Mouse (Mus musculus) lung, embryonic 15.5 days (tissue): ENCODE data around the gene Efs. TPM values are rescaled to one million over a fixed set of nuclear protein-coding genes. Genes with fewer than 3 reads are reported as not detected.
A peak's percentile ranks its signal among the peaks of the same experiment; 100 is the strongest.

Source experiments
- ATAC-seq: fragments of 200-750 bp; cut with Nextera tagmentation; 2 replicates; pipeline ENCODE4 v1.8.0; 2017; ENCODE audit warnings: moderate number of reproducible peaks, borderline replicate concordance; ENCODE audit not compliant: low FRiP score, low TSS enrichment; ENCODE audit errors: extremely low read depth
- H3K27ac ChIP-seq: fragments of 300-500 bp; sonication (generic); 2 replicates; pipeline ENCODE4 v1.5.1; 2015; ENCODE audit warnings: moderate library complexity, mild to moderate bottlenecking, inconsistent platforms
- H3K27me3 ChIP-seq: fragments of 300-500 bp; sonication (generic); 2 replicates; pipeline ENCODE4 v1.6.1; 2015; ENCODE audit warnings: inconsistent platforms
- H3K36me3 ChIP-seq: fragments of 300-500 bp; sonication (generic); 2 replicates; pipeline ENCODE4 v1.6.1; 2015; ENCODE audit warnings: inconsistent platforms
- H3K4me1 ChIP-seq: fragments of 300-500 bp; sonication (generic); 2 replicates; pipeline ENCODE4 v1.6.1; 2015; ENCODE audit warnings: inconsistent platforms
- H3K4me2 ChIP-seq: fragments of 300-500 bp; sonication (generic); 2 replicates; pipeline ENCODE4 v1.6.1; 2015; ENCODE audit warnings: inconsistent platforms, mild to moderate bottlenecking, moderate library complexity
- H3K4me3 ChIP-seq: fragments of 300-500 bp; sonication (generic); 2 replicates; pipeline ENCODE4 v1.5.1; 2015; ENCODE audit warnings: mild to moderate bottlenecking, inconsistent platforms
- H3K9ac ChIP-seq: fragments of 300-500 bp; sonication (generic); 2 replicates; pipeline ENCODE4 v1.6.1; 2015; ENCODE audit warnings: inconsistent platforms
- H3K9me3 ChIP-seq: fragments of 300-500 bp; sonication (generic); 2 replicates; pipeline ENCODE4 v1.6.1; 2016; ENCODE audit warnings: inconsistent platforms
- WGBS: fragments of 180-500 bp; shearing (Covaris S2); methylation state at CpG from one replicate; pipeline ENCODE4 v1.1.7; 2015; 5-methylcytosine and 5-hydroxymethylcytosine counted together
- microRNA counts: library from miRNA; unstranded; fragments of <30 nt; microRNA quantifications from one replicate; lab custom pipeline; 2016
- microRNA-seq: library from miRNA; unstranded; fragments of <30 nt; microRNA quantifications from one replicate; pipeline ENCODE4, GENCODE M21; 2016
- polyA plus RNA-seq: library from polyadenylated mRNA; unstranded; fragments of >200 nt; fragmentation: Nextera tagmentation; extraction: Ambion mirVana; gene quantifications from 2 replicates; pipeline ENCODE4 v1.2.1, GENCODE M21; 2015

The Efs gene
- polyA plus RNA-seq, 1 experiment from 2014 or later, result 29.1 TPM

- no peaks in the 10 kb centered on the region for H3K9me3 ChIP-seq
- peaks cover 11% of the 10 kb centered on the region for H3K36me3 ChIP-seq
- peaks cover 18% of the 10 kb centered on the region for H3K4me1 ChIP-seq
- peak within 1 kb of the TSS; percentile 64 for H3K4me2 ChIP-seq
- H3K4me3 ChIP-seq, result peak within 1 kb of the TSS; percentile 71
- H3K27me3 ChIP-seq, result peaks cover 6% of the 10 kb centered on the region; the same call in 1 of the 2 replicates
- peak; percentile 90 for ATAC-seq
- peak within 1 kb of the TSS; percentile 98 for H3K27ac ChIP-seq
- under 1% methylated on average over 27 of the region's 27 CpGs for WGBS
- peak within 1 kb of the TSS; percentile 84 for H3K9ac ChIP-seq
Observed at GRCm38 (mm10) chr14:54883154-54884021, 42.5 kb downstream of the Efs start, which contains the start of the genes Bcl2l2 and Gm20521. Bcl2l2 (plus strand) TSS chr14:54883377. Gm20521 (plus strand) TSS chr14:54883441.

GRCm38 (mm10) chr14:54877048-54877715 lies 48.7 kb downstream of the Efs start, which contains the start of gene Ppp1r3e:
Ppp1r3e (minus strand) TSS chr14:54877550.
- ATAC-seq, result peak; percentile 75
- Histone ChIP-seq H3K4me2 (peak within 1 kb of the TSS; percentile 100), H3K27me3 (peaks cover 7% of the 10 kb centered on the region; the same call in 1 of the 2 replicates), H3K36me3 (no peaks in the 10 kb centered on the region), H3K9me3 (no peaks in the 10 kb centered on the region), H3K4me1 (peaks cover 16% of the 10 kb centered on the region), H3K4me3 (peak within 1 kb of the TSS; percentile 52), H3K27ac (peak within 1 kb of the TSS; percentile 77), H3K9ac (peak within 1 kb of the TSS; percentile 46)
- 0% methylated on average over 51 of the region's 61 CpGs for WGBS

- peaks cover 7% of the 10 kb centered on the region; the same call in 1 of the 2 replicates for H3K27me3 ChIP-seq
- peaks cover 16% of the 10 kb centered on the region for H3K4me1 ChIP-seq
- H3K9ac ChIP-seq, result peak overlapping the region; percentile 46
- H3K9me3 ChIP-seq, result no peaks in the 10 kb centered on the region
- H3K4me2 ChIP-seq, result peak overlapping the region; percentile 100
- WGBS, result under 1% methylated on average over 71 of the region's 72 CpGs
- H3K4me3 ChIP-seq, result peak overlapping the region; percentile 52
- no peaks in the 10 kb centered on the region for H3K36me3 ChIP-seq
- peak overlapping the region; percentile 77 for H3K27ac ChIP-seq
- peak; percentile 92 for ATAC-seq
Observed at GRCm38 (mm10) chr14:54876539-54877047, 49.3 kb downstream of the Efs start.

GRCm38 (mm10) chr14:54875844-54876538 lies 49.9 kb downstream of the Efs start:
- Histone ChIP-seq H3K27ac (peak overlapping the region; percentile 77), H3K27me3 (peaks cover 7% of the 10 kb centered on the region; the same call in 1 of the 2 replicates), H3K36me3 (no peaks in the 10 kb centered on the region), H3K4me1 (peaks cover 16% of the 10 kb centered on the region), H3K9ac (peak overlapping the region; percentile 46), H3K4me2 (peak overlapping the region; percentile 100), H3K9me3 (no peaks in the 10 kb centered on the region), H3K4me3 (peak overlapping the region; percentile 52)
- 2% methylated on average over 36 of the region's 36 CpGs for WGBS
- ATAC-seq, result no peak

GRCm38 (mm10) chr14:54874165-54874564 lies 51.8 kb downstream of the Efs start:
- Histone ChIP-seq H3K9me3 (no peaks in the 10 kb centered on the region), H3K9ac (no peak overlapping the region), H3K4me3 (no peak overlapping the region), H3K4me1 (peaks cover 16% of the 10 kb centered on the region), H3K27ac (no peak overlapping the region), H3K27me3 (peaks cover 7% of the 10 kb centered on the region; the same call in 1 of the 2 replicates), H3K36me3 (no peaks in the 10 kb centered on the region), H3K4me2 (no peak overlapping the region)
- WGBS, result 72% methylated on average over 3 of the region's 3 CpGs
- no peak for ATAC-seq

GRCm38 (mm10) chr14:54870861-54871260 lies 55.1 kb downstream of the Efs start, which contains the start of gene Homez:
Homez (minus strand) TSS chr14:54870961.
- H3K4me3 ChIP-seq, result no peak within 1 kb of the TSS
- no peak for ATAC-seq
- whole genome bisulfite sequencing, result 89% methylated on average over 5 of the region's 5 CpGs
- no peaks in the 10 kb centered on the region for H3K36me3 ChIP-seq
- H3K4me2 ChIP-seq, result no peak within 1 kb of the TSS
- H3K27ac ChIP-seq, result no peak within 1 kb of the TSS
- H3K27me3 ChIP-seq, result no peaks in the 10 kb centered on the region
- peaks cover 5% of the 10 kb centered on the region for H3K4me1 ChIP-seq
- H3K9ac ChIP-seq, result no peak within 1 kb of the TSS
- no peaks in the 10 kb centered on the region for H3K9me3 ChIP-seq

- Histone ChIP-seq H3K27me3 (no peaks in the 10 kb centered on the region), H3K9ac (no peak overlapping the region), H3K36me3 (no peaks in the 10 kb centered on the region), H3K4me1 (no peaks in the 10 kb centered on the region), H3K4me3 (no peak overlapping the region), H3K27ac (no peak overlapping the region), H3K4me2 (no peak overlapping the region), H3K9me3 (no peaks in the 10 kb centered on the region)
- ATAC-seq, result no peak
- WGBS, result 78% methylated on average over 4 of the region's 4 CpGs
Observed at GRCm38 (mm10) chr14:54868026-54868425, 57.9 kb downstream of the Efs start.

GRCm38 (mm10) chr14:54866936-54867335 lies 59.0 kb downstream of the Efs start:
- 52% methylated on average over 5 of the region's 5 CpGs for WGBS
- no peak for ATAC-seq

More at GRCm38 (mm10) chr14:54866936-54867335, 59.0 kb downstream of the Efs start:
- Histone ChIP-seq H3K36me3 (no peaks in the 10 kb centered on the region), H3K9ac (no peak overlapping the region), H3K4me3 (no peak overlapping the region), H3K4me2 (no peak overlapping the region), H3K27ac (no peak overlapping the region), H3K4me1 (no peaks in the 10 kb centered on the region), H3K9me3 (no peaks in the 10 kb centered on the region), H3K27me3 (no peaks in the 10 kb centered on the region)

MicroRNA genes within 50 kb of the gene (microRNA counts, 519-probe panel; counts per million panel counts)
- microRNA mmu-miR-208a (lab: Ali Mortazavi, UCI), result 3,054 counts per million, percentile 81 among the panel's probes with 10 or more counts
- 2,215 counts per million, percentile 29 among the panel's probes with 10 or more counts for microRNA mmu-miR-208b (lab: Ali Mortazavi, UCI)

Small RNAs within 50 kb of the gene (microRNA-seq; reads per million reads assigned to microRNA genes)
- 307 reads per million, percentile 65 among the genes with 10 or more reads in this experiment for gene Mir208a
- gene Mir208b, result 937 reads per million, percentile 75 among the genes with 10 or more reads in this experiment

Other genes with a start within 250 kb of the Efs start
- 74.0 and 77.9 TPM in 2 replicates for gene 1700123O20Rik, start 239.9 kb downstream of the Efs start, polyA plus RNA-seq
- gene Acin1, start 239.2 kb downstream of the Efs start, polyA plus RNA-seq, result 119 and 122 TPM in 2 replicates
- 0.11 and 0.20 TPM in 2 replicates for gene Gm29776, start 227.3 kb downstream of the Efs start, polyA plus RNA-seq
- gene Cebpe, start 214.0 kb downstream of the Efs start, polyA plus RNA-seq, result not detected in 2 replicates
- 1.4 and 1.8 TPM in 2 replicates for gene Slc7a8, start 144.2 kb downstream of the Efs start, polyA plus RNA-seq
- not detected in 2 replicates for gene Rnf212b, start 112.0 kb downstream of the Efs start, polyA plus RNA-seq
- gene Homez, start 55.2 kb downstream of the Efs start, polyA plus RNA-seq, result 10.0 and 11.4 TPM in 2 replicates
- gene Ppp1r3e, start 48.6 kb downstream of the Efs start, polyA plus RNA-seq, result 1.1 and 1.6 TPM in 2 replicates
- gene Bcl2l2, start 42.7 kb downstream of the Efs start, polyA plus RNA-seq, result 3.0 and 3.1 TPM in 2 replicates
- gene Gm20521, start 42.7 kb downstream of the Efs start, polyA plus RNA-seq, result not detected in 2 replicates
- gene Pabpn1, start 33.6 kb downstream of the Efs start, polyA plus RNA-seq, result 102 and 109 TPM in 2 replicates
- 32.5 and 34.1 TPM in 2 replicates for gene Slc22a17, start 13.0 kb downstream of the Efs start, polyA plus RNA-seq
- 0.19 TPM in 1 of 2 replicates, not detected in the other for gene Il25, start 6.6 kb upstream of the Efs start, polyA plus RNA-seq
- 0.95 and 1.0 TPM in 2 replicates for gene Cmtm5, start 10.1 kb upstream of the Efs start, polyA plus RNA-seq
- gene Myh6, start 40.8 kb upstream of the Efs start, polyA plus RNA-seq, result 70.4 and 166 TPM in 2 replicates
- not detected in 2 replicates for gene Gm17428, start 50.8 kb upstream of the Efs start, polyA plus RNA-seq
- 29.1 and 71.2 TPM in 2 replicates for gene Myh7, start 68.5 kb upstream of the Efs start, polyA plus RNA-seq
- 81.1 and 81.3 TPM in 2 replicates for gene Ngdn, start 89.3 kb upstream of the Efs start, polyA plus RNA-seq
- 4.2 and 4.3 TPM in 2 replicates for gene Zfhx2, start 166.2 kb upstream of the Efs start, polyA plus RNA-seq
- gene Thtpa, start 168.7 kb upstream of the Efs start, polyA plus RNA-seq, result 22.0 and 22.9 TPM in 2 replicates
- gene Ap1g2, start 180.5 kb upstream of the Efs start, polyA plus RNA-seq, result 17.2 and 18.9 TPM in 2 replicates
- gene Jph4, start 190.8 kb upstream of the Efs start, polyA plus RNA-seq, result 0.33 and 0.37 TPM in 2 replicates